Mouse (Mus musculus) adrenal gland, adult 18-20 months (tissue): ENCODE measurements around the gene Cfap54. TPM values are rescaled to one million over a fixed set of nuclear protein-coding genes. Genes with fewer than 3 reads are reported as not detected.

ENCODE experiments used
- DNase-seq, 2 experiments: peaks; one replicate each; pipeline ENCODE4 v3.0.0; 2021 to 2022; ENCODE audit warnings: low spot score in 2 of 2
- total RNA-seq, 2 experiments: library from RNA; stranded (reverse); gene quantifications; 1 replicate in 1 of 2; 2 replicates in 1 of 2; pipeline ENCODE4 v1.2.3; 2021

Gene Cfap54
- total RNA-seq, 2 experiments from 2014 or later, result 6.2 to 8.4 TPM

DNA sequence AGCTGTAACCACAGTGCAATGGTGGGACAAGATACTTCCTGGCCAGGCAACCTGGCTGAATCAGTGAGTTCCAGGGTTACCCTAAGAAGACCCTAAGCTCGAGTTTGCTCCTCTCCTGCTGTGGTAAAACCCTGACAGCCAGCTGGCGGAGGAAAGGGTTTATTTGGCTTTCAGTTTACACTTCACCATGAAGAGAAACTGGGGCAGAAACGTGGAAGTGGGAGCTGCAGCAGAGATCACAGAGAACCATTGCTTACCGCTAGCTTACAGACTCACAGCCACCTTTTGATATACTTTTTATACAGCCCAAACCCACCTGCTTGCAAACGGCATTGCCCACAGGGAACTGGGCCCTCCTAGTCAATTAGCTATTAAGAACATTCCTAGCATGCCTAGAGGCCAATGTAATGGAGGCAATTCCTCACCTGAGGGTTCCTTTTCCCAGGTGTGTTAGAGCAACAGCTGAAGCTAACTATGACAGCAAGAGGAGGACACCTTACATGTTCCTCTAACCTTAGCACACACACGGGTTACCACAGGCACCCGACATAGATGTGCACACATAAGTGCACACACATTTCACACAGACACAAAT is 16.9 kb upstream of the Cfap54 start:
- DNase-seq, result no peak

GRCm38 (mm10) chr10:93097439-93097838 is 16.0 kb upstream of the Cfap54 start:
- DNase-seq, result no peak

DNA sequence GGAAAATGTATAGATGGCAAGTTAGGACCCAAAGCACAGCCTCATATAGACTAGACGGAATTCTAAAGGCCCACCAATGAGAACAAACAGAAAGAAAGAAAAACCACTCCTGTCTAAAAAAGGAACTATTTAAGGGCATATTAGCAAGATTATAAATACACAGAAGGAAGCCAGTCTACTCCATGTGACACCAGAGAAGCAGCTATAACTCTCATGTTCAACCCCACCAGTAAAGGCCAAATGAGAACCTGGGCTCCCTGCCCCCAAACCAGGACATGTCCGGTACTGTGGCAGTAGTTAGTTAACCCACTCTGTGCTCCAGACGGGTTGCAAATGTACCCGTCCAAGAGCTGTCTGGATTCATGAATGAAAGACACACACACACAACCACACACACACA is 14.4 kb upstream of the Cfap54 start:
- no peak for DNase-seq

DNA sequence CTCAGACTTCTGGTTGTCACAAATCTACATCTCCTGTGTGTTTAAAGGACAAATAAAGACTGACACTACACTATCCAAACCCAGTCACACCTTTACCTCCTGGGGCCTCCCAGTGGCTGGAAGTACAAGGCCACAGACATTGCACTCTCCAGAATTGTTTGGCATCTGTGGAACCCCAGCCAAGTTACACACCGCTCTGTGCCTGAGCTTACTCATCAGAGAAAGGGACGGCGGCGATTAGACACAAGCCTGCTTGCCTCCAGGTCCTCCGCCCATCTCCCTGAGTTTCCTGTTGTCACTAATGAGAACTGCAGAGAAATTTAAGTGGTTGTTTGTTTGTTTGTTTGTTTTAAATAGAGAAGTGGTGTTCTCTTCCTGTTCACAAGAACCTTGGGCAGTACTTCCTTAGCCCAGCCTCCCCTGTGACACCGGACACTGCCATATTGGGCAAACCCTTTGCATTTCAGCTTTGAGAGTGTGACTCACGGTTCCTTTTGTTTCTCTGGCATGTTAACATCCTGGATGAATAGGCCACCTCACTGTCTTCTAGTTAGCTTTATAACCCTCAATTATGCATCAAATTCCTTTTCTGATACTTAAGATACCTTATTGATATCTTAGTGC is 13.7 kb upstream of the Cfap54 start:
- DNase-seq, result no peak

DNA sequence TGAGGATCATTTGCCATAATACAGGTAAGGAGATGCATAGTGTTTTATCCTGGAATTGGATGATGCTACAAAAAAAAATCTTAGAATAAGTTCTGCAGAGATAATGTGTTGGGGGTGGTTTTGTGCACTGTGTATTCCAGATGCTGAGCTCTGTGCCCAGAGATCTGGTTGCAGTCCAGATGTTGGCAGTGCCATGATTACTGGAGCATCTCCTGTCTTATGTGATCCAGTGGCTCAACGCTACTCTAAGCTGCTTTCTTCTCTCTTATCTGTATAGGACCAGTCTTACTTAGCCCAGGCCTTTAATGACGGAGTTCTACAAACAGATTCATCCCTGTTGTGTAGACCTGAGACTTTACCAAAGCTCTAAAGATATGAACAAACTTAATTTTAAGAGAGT is 10.5 kb upstream of the Cfap54 start:
- no peak for DNase-seq

- DNase-seq, result no peak
Measured at GRCm38 (mm10) chr10:93090241-93090640, 8.8 kb upstream of the Cfap54 start.

DNA sequence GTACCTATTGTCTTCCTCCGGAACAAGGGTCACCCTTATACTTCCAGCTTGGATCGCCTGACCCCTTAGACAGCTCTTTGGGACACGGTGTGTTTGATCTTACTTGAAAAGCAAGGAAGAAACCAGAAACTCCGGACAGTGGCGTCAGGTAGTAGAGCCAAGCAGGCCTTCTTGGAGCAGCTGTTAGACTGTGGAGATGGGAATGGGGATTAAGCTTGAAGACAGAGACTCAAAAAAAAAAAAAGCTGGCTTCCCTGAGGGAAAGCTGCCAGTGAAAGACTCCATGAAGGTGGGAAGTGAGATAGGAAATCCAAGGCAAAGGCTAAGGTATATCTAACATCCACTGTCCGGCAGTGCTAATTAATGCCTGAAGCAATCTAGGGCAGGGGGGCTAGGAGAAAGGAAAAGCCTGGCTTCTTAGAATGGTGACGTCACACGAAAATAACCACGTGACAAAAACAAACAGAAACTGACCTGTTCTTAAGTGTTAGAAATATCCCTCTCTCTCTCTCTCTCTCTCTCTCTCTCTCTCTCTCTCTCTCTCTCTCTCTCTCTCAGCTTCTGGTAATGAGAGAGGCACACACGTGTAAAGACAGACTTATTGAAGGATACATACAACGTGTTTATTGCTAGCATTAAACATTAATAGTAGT is 7.1 kb upstream of the Cfap54 start:
- DNase-seq, result no peak

DNA sequence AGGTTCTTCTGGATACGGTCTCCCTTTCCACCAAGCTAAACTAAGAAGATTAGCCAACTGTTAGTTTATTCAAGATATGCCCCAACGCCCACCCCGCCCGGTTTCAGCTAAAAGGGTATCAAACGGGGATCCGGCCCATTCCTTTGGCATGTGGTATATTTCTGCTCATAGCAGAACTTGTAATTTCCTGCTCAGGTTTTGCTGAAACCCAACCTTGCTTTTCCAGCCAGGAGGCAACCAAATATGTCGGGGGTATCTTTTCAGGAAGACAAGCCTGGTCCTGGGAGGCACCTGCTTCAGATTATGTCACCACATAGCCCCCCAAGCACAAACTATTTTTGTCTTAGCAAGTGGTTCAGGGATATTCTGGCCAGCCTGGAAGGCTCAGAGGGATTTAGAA is 6.1 kb upstream of the Cfap54 start:
- DNase-seq, result no peak

GRCm38 (mm10) chr10:93083963-93084340 is 2.5 kb upstream of the Cfap54 start:
- no peak for DNase-seq

DNA sequence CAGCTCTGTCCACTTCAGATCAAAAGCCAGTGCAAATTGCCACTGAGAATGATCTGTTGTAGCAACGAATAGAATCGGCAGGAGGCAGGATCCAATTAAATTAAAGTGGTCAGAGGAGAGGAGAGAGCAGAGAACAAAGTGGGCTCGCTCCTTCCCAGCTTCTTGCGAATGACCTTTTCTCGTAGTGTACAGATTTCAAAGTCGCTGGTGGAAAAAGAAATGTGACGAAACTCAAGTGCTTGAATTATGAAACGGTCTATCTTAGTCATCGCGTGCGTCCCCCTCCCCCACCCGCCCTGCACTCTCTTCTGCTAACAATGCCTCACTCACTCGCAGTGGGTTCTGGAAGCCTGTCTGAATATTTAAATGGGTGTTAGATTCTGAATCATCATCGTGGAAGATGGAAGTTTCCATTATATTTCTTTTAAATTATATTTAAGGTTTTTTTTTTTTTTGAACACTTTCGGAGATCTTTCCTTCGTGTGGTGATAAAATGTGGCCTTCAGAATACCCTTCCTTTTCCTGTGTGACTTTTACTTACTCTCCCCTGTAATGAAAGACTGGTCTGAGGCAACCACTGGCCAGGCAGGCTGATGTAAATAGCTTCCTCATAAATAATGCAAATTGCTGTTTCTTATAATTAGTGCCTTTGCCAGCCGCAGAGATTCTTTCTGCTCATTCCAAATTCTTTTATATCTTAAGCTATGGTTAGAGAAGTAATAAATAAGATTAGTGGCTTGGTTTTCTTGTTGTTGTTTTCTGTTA is 2.0 kb upstream of the Cfap54 start:
- peak in 1 of 2 experiments; percentile 17 for DNase-seq

DNA sequence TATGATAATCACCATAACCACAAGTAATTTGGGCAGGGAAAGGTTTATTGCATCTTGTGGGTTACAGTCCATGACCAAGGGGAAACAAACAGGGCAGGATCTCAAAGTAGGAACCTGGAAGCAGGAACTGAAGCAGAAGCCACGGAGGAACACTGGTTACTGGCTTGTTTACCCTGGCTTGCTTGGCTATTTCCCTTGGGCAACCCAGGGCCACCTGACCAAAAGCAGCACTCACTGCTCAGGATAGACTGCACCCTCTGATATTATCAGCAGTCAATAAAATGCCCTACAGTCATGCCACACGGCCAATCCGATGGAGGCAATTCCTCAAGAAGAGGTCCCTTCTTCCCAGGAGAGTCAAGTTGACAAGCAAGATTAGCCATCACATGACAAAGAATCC is 1.9 kb downstream of the Cfap54 start:
- DNase-seq, result no peak

DNA sequence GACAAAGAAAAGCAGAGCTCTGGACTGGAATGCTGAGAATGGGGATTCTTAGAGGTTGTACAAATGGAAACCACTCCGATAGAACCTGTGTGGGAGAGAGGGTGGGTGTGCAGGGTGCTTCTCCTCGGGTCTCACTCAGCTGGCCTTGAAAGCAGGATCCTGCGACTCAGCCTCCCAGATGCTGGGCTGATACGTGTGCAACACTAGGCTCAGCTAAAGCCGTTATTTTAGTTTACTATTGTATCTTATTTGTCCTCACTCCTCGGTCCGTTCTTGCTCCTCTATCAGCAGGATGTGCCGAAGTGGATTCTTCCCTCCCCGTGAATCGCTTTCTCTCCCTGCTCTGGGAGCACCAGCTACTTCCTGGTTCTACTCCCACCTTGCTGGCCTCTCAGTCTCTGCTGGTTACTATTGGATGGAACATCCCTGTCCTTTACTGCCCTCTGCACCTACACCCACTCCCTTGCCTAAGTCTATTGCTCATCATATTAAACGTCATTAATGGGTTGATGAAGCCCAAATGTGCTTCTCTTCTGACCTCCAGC is 3.4 kb downstream of the Cfap54 start:
- DNase-seq, result no peak

DNA sequence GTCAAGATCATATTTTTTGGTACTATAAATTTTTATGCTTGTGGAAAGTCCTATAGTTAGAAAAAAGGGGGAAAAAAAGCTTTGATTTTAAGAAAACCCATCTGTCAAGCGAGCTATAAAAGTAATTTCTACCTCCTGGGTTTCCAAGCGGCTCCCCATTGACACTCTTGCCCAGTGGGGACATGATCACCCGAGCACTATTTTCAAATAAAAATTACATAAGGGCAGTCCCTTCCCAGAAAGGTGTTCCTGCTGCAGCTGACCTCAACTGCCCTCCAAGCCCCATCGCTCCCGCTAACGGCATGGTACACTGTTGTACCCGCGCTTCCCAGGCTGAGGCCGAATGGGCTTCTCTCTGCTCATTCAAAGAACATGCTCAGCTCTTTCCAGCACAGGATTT is 5.0 kb downstream of the Cfap54 start:
- DNase-seq, result no peak

DNA sequence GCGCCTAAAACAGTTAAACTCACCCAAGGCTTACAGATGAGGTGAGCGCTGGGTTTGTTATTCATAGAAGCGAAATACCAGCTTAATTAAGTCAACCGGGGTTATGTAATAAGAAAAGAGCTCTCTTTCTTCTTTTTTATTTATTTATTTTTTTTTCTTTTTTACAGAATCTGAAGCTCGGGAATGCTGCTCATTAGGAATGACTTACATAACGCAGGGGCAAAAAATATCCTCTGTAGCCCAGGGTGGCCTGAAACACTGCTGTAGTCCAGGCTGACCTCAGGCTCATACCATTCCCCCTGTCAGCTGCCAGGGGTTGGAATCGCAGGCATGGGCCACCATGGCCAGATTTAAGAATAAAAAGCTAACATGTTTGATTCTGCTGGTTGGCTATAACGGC is 5.6 kb downstream of the Cfap54 start:
- no peak for DNase-seq

GRCm38 (mm10) chr10:93072769-93073168 is 8.6 kb downstream of the Cfap54 start:
- DNase-seq, result no peak

GRCm38 (mm10) chr10:93071753-93072152 is 9.7 kb downstream of the Cfap54 start:
- DNase-seq, result no peak

DNA sequence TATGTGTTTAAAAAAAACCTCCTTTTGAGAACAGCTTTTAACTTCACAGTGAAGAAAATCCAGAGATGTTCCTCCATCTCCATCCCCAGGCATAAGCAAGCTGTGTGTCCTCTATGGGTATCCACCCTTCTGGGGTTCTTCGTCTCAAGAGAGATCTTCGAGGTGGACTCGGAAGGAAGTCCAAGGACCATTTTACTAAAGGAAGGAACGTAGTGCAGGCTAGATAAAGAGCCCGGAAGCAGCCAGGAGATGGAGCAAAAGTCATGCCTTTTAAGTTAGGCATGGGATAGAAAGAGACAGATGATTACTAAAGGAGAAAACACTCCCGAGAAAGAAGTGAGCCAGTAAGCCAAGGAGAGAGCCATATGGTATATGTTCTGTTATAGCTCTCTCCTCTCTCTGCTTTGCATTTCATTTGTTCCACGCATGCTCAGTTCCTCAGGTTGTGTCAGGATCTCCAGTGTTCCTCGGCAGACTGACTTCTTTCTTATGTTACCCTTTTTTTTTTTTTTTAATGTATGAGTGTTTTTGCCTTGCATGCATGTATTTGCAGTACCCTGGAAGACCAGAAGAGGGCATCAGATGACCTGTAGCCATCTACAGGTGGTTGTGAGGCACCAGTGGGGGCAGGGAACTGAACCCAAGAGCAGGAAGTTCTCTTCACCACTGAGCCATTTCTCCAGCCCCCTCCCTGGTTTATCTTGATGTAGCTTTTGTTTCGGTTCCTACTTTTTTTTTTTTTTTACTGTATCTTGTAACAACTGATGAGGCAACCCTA is 11.1 kb downstream of the Cfap54 start:
- peak; percentile 33 to 35 for DNase-seq

- no peak for DNase-seq
Measured at GRCm38 (mm10) chr10:93069721-93070120, 11.7 kb downstream of the Cfap54 start.

GRCm38 (mm10) chr10:93069041-93069679 is 12.3 kb downstream of the Cfap54 start:
- no peak for DNase-seq

GRCm38 (mm10) chr10:93064973-93065372 is 16.4 kb downstream of the Cfap54 start:
- DNase-seq, result no peak
